Mouse (Mus musculus) heart, embryonic 13.5 days (tissue): Measurements from ENCODE around the gene Btbd35f20. TPM values are rescaled to one million over a fixed set of nuclear protein-coding genes. Genes with fewer than 3 reads are reported as not detected.
"Not testable (repeated sequence)": the region's sequence is repeated elsewhere in the genome, so short reads cannot be mapped to it uniquely, and the experiment has no call there.

Experiments
- ATAC-seq: fragments of 200-750 bp; cut with Nextera tagmentation; 2 replicates; pipeline ENCODE4 v1.8.0; 2017; ENCODE audit warnings: moderate TSS enrichment; ENCODE audit not compliant: insufficient number of reproducible peaks, low FRiP score, low TSS enrichment; ENCODE audit errors: extremely low read depth
- H3K27ac ChIP-seq: fragments of 300-500 bp; sonication (generic); replicated peaks from 2 replicates; pipeline ENCODE4 v1.5.1; 2015; ENCODE audit warnings: moderate library complexity, mild to moderate bottlenecking, inconsistent platforms
- H3K27me3 ChIP-seq: fragments of 300-500 bp; sonication (generic); replicated peaks from 2 replicates; pipeline ENCODE4 v1.6.1; 2015; ENCODE audit warnings: mild to moderate bottlenecking, inconsistent platforms
- H3K36me3 ChIP-seq: fragments of 300-500 bp; sonication (generic); 2 replicates; pipeline ENCODE4 v1.6.1; 2015; ENCODE audit warnings: mild to moderate bottlenecking, inconsistent platforms
- H3K4me1 ChIP-seq: fragments of 300-500 bp; sonication (generic); 2 replicates; pipeline ENCODE4 v1.6.1; 2015; ENCODE audit warnings: inconsistent platforms
- H3K4me2 ChIP-seq: fragments of 300-500 bp; sonication (generic); 2 replicates; pipeline ENCODE4 v1.6.1; 2015; ENCODE audit warnings: inconsistent platforms, mild to moderate bottlenecking, moderate library complexity
- H3K4me3 ChIP-seq: fragments of 300-500 bp; sonication (generic); 2 replicates; pipeline ENCODE4 v1.5.1; 2015; ENCODE audit warnings: moderate library complexity, mild to moderate bottlenecking, inconsistent platforms
- H3K9ac ChIP-seq: fragments of 300-500 bp; sonication (generic); 2 replicates; pipeline ENCODE4 v1.6.1; 2015; ENCODE audit warnings: inconsistent platforms, mild to moderate bottlenecking, moderate library complexity
- H3K9me3 ChIP-seq: fragments of 300-500 bp; sonication (generic); 2 replicates; pipeline ENCODE4 v1.6.1; 2016; ENCODE audit warnings: inconsistent platforms
- WGBS: fragments of 180-500 bp; shearing (Covaris S2); methylation state at CpG from one replicate; pipeline ENCODE4 v1.1.7; 2015; ENCODE audit warnings: mixed read lengths; 5-methylcytosine and 5-hydroxymethylcytosine counted together
- polyA plus RNA-seq: library from polyadenylated mRNA; unstranded; fragments of >200 nt; fragmentation: Nextera tagmentation; extraction: Ambion mirVana; gene quantifications from 2 replicates; pipeline ENCODE4 v1.2.1, GENCODE M21; 2015

The Btbd35f20 gene
- not detected in 2 replicates for polyA plus RNA-seq

- not testable (repeated sequence) for H3K36me3 ChIP-seq, ATAC-seq, H3K4me3 ChIP-seq, H3K9ac ChIP-seq, H3K27ac ChIP-seq, H3K4me2 ChIP-seq, H3K27me3 ChIP-seq, H3K9me3 ChIP-seq, H3K4me1 ChIP-seq
- WGBS, result no CpG with 5 or more reads among the region's 4 CpGs
These were observed at the start of gene Btbd35f20 for GRCm38 (mm10) chrX:4291145-4291544. Gene Btbd35f20, minus strand, starts transcription at chrX:4291245.

Other genes starting within 250 kb of the Btbd35f20 start
- not detected in 2 replicates for gene Btbd35f28, start 94.7 kb downstream of the Btbd35f20 start, polyA plus RNA-seq
- not detected in 2 replicates for gene Btbd35f17, start 79.4 kb upstream of the Btbd35f20 start, polyA plus RNA-seq